Mouse (Mus musculus): ENCODE measurements at regions not wholly inside any gene's neighbourhood (a gene's known extent, or its start where the extent isn't known, plus 50 kb on each side); places are given as distances from the start of the nearest gene placed in this dataset.
A peak's percentile ranks its signal among the peaks of the same experiment; 100 is the strongest.
"Not testable (repeated sequence)": the region's sequence is repeated elsewhere in the genome, so short reads cannot be mapped to it uniquely, and the experiment has no call there.

DNA sequence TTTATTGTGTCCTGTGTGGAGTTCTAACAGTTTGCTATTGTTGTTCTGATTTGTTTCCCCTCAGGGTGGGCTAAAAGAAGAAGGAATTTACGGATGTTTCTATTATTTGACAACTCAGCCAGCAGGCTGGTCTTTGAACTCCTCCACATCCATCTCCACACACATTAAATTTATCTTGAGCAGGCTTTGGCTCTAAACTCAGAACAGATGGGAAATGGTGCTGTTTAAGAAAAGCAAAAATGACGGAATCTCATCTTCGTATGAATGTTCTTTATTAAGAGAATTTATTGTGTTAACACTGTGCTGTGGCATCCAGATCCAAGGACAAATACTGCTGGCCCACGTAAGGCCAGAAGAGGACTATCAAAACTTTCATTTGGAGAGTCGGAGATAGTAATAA lies 140.4 kb upstream of the Pou1f1 start:
- H3K9ac ChIP-seq (ENCODE audit: low read length) = no peak overlapping the region
- 56% methylated on average over 5 of the region's 5 CpGs for WGBS
- no peaks in the 10 kb centered on the region for H3K9me3 ChIP-seq (ENCODE audit: control insufficient read depth, low read length)
- no peaks in the 10 kb centered on the region for H3K4me1 ChIP-seq (ENCODE audit: control insufficient read depth, insufficient read depth, low read length)
- DNase-seq (ENCODE audit: low spot score) (no peak), ATAC-seq (ENCODE audit: insufficient read depth, low FRiP score, low TSS enrichment) (no peak)
- no peak overlapping the region for H3K4me3 ChIP-seq (ENCODE audit: low read depth, low read length)
- no peaks in the 10 kb centered on the region for H3K27me3 ChIP-seq (ENCODE audit: control insufficient read depth, insufficient read depth, low read length)
- H3K36me3 ChIP-seq (ENCODE audit: control insufficient read depth, insufficient read depth, low read length) = no peaks in the 10 kb centered on the region
- no peak overlapping the region for H3K27ac ChIP-seq (ENCODE audit: low read depth, low read length)
- H3K4me2 ChIP-seq (ENCODE audit: low read depth) = no peak overlapping the region

DNA sequence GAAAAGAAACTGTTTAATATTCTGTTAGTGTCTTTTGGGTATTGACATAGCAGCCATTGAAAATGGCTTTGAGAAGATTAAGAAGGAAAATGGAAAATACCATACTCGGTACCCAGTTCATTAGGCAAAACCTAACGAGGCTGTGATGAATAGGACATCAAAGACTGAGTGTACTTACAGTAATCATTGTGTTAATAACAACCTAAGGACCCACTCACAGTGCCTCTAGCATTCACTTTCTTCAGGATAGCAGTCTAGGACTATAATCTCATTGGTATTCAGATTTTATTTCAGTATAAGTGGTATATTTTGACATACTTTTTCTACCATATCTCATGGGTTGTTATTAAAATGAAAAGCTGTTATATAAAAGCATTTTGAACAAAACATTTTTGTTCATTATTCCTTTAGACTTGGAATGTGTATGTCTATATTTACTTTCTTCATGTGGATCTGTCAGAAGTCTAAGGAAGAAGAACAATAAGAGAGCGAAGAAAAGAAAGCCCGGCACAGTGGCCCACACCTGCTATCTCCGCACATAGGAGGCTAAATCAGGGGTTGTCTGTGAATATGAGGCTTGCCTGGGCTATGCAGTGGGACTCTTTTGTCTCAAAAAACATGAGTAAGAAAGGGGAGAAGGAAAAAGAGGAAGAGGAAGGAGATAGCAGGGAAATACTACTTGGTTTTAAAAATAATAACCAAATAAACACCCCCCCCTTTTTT lies 116.2 kb upstream of the Pou1f1 start:
- 82% methylated on average over 5 of the region's 5 CpGs for WGBS
- no peak for ATAC-seq (ENCODE audit: insufficient read depth, low FRiP score, low TSS enrichment)
- H3K27me3 ChIP-seq (ENCODE audit: control insufficient read depth, insufficient read depth, low read length) = no peaks in the 10 kb centered on the region
- DNase-seq (ENCODE audit: low spot score) = no peak
- H3K4me3 ChIP-seq (ENCODE audit: low read depth, low read length) = no peak overlapping the region
- no peak overlapping the region for H3K4me2 ChIP-seq (ENCODE audit: low read depth)
- H3K4me1 ChIP-seq (ENCODE audit: control insufficient read depth, insufficient read depth, low read length) = no peaks in the 10 kb centered on the region
- H3K27ac ChIP-seq (ENCODE audit: low read depth, low read length) = no peak overlapping the region
- H3K9ac ChIP-seq (ENCODE audit: low read length) = no peak overlapping the region
- no peaks in the 10 kb centered on the region for H3K9me3 ChIP-seq (ENCODE audit: control insufficient read depth, low read length)
- no peaks in the 10 kb centered on the region for H3K36me3 ChIP-seq (ENCODE audit: control insufficient read depth, insufficient read depth, low read length)

DNA sequence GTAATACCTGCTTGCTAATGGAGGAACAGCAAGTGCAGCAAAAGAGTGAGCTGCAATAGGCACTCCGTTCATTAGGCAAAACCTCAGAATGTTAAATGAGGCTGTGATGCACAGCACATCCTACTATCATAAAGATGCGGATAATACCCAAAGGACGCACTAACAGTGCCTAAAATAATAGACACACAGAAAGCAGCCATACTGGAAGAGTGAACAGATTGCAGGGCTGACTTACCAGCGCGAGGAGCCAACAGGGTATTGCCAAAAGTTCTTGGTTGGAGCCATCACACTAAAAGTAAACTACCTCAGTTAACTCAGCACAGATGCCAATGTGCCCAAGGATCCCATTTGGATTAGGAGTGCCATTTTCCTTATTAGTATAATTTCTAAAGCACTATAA lies 115.5 kb upstream of the Pou1f1 start:
- Histone ChIP-seq H3K4me2 (ENCODE audit: low read depth) (no peak overlapping the region), H3K36me3 (ENCODE audit: control insufficient read depth, insufficient read depth, low read length) (no peaks in the 10 kb centered on the region), H3K9me3 (ENCODE audit: control insufficient read depth, low read length) (no peaks in the 10 kb centered on the region), H3K4me1 (ENCODE audit: control insufficient read depth, insufficient read depth, low read length) (no peaks in the 10 kb centered on the region), H3K27ac (ENCODE audit: low read depth, low read length) (no peak overlapping the region), H3K9ac (ENCODE audit: low read length) (no peak overlapping the region), H3K27me3 (ENCODE audit: control insufficient read depth, insufficient read depth, low read length) (no peaks in the 10 kb centered on the region), H3K4me3 (ENCODE audit: low read depth, low read length) (no peak overlapping the region)
- no peak for ATAC-seq (ENCODE audit: insufficient read depth, low FRiP score, low TSS enrichment)
- DNase-seq (ENCODE audit: low spot score) = no peak
- 92% methylated on average over 5 of the region's 5 CpGs for WGBS

DNA sequence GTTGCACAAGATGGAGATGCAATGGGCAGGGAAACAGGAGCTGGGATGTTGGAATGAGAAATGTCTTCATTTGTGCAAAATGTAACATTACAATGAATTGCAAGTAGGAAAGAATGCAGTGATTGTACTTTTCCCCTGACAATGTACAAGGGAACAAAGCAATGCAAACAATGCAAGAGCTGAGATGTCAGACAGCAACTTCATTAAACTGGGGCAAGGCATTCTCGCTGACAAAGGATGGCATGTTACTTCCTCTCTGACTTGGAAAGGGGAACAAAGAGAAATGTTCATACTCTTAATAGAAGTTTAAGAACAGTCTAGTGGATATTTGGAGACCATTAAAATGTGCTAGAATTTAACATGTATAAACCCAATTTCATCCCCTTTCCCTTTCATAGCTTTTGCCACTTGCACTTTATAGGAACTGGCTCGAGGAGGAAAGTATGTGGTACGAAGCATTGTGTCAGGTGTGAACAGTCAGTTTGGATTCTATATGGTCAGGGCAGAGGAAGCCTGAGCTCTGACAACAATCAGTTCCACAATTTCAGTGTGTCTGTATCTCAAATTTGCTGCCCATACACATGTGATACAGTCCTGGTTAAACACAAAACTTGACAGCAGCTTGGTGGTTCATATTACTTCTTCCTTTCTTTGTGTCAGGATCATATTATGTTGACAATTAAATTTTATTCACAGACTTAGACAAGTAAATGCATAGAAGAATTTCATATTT lies 114.3 kb upstream of the Pou1f1 start:
- Histone ChIP-seq H3K36me3 (ENCODE audit: control insufficient read depth, insufficient read depth, low read length) (no peaks in the 10 kb centered on the region), H3K9ac (ENCODE audit: low read length) (no peak overlapping the region), H3K27ac (ENCODE audit: low read depth, low read length) (no peak overlapping the region), H3K27me3 (ENCODE audit: control insufficient read depth, insufficient read depth, low read length) (no peaks in the 10 kb centered on the region), H3K4me1 (ENCODE audit: control insufficient read depth, insufficient read depth, low read length) (no peaks in the 10 kb centered on the region), H3K9me3 (ENCODE audit: control insufficient read depth, low read length) (no peaks in the 10 kb centered on the region), H3K4me3 (ENCODE audit: low read depth, low read length) (no peak overlapping the region), H3K4me2 (ENCODE audit: low read depth) (no peak overlapping the region)
- no peak for ATAC-seq (ENCODE audit: insufficient read depth, low FRiP score, low TSS enrichment)
- WGBS = 78% methylated on average over 3 of the region's 3 CpGs
- no peak for DNase-seq (ENCODE audit: low spot score)

DNA sequence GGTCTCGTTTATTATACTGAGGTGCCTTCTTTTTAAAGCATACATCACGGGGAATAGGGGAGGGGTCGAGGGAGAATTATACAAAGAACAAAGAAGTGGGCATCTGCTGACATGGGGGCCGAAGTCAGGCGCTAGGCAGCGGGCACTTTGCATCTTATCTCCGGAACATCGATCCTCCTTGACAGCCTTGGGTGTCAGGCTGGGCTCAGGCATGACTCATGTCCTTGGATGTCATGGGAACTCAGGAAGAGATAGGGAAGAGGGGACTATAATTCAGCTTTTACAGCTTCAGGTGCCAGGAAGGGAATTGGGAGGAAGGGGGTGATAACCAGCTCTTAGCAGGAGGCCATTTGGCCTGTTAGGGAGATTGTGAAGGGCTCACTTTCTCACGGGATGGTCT lies 88.3 kb upstream of the Pou1f1 start:
- not testable (repeated sequence) for H3K36me3 ChIP-seq (ENCODE audit: control insufficient read depth, insufficient read depth, low read length); H3K27me3 ChIP-seq (ENCODE audit: control insufficient read depth, insufficient read depth, low read length); H3K9ac ChIP-seq (ENCODE audit: low read length); DNase-seq (ENCODE audit: low spot score); H3K4me2 ChIP-seq (ENCODE audit: low read depth); ATAC-seq (ENCODE audit: insufficient read depth, low FRiP score, low TSS enrichment); H3K27ac ChIP-seq (ENCODE audit: low read depth, low read length); H3K9me3 ChIP-seq (ENCODE audit: control insufficient read depth, low read length); H3K4me3 ChIP-seq (ENCODE audit: low read depth, low read length); H3K4me1 ChIP-seq (ENCODE audit: control insufficient read depth, insufficient read depth, low read length)
- WGBS = 67% methylated on average over 9 of the region's 9 CpGs

DNA sequence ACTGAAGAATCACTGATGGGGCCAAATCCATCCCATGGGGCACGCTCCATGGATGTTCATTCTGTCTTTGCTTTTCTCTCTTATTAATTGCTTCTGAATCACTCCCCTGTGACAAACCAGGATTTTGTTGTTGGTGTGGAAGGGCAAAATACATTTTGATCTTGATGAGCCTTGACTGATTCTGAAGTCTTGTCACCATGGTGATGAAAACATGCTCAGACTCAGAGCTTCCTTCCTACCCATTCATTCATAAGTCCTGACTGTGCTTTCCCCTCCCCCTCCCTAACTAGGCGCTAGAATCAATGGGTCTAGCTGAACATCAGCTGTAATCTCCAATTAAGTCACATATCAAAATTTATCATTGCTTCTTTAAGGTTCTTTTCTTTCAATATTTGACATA lies 84.2 kb upstream of the Pou1f1 start:
- Histone ChIP-seq H3K4me2 (ENCODE audit: low read depth) (no peak overlapping the region), H3K27me3 (ENCODE audit: control insufficient read depth, insufficient read depth, low read length) (no peaks in the 10 kb centered on the region), H3K4me3 (ENCODE audit: low read depth, low read length) (no peak overlapping the region), H3K9ac (ENCODE audit: low read length) (no peak overlapping the region), H3K9me3 (ENCODE audit: control insufficient read depth, low read length) (no peaks in the 10 kb centered on the region), H3K27ac (ENCODE audit: low read depth, low read length) (no peak overlapping the region), H3K4me1 (ENCODE audit: control insufficient read depth, insufficient read depth, low read length) (no peaks in the 10 kb centered on the region), H3K36me3 (ENCODE audit: control insufficient read depth, insufficient read depth, low read length) (no peaks in the 10 kb centered on the region)
- ATAC-seq (ENCODE audit: insufficient read depth, low FRiP score, low TSS enrichment) (no peak), DNase-seq (ENCODE audit: low spot score) (no peak)
- WGBS = 68% methylated on average over 2 of the region's 2 CpGs

DNA sequence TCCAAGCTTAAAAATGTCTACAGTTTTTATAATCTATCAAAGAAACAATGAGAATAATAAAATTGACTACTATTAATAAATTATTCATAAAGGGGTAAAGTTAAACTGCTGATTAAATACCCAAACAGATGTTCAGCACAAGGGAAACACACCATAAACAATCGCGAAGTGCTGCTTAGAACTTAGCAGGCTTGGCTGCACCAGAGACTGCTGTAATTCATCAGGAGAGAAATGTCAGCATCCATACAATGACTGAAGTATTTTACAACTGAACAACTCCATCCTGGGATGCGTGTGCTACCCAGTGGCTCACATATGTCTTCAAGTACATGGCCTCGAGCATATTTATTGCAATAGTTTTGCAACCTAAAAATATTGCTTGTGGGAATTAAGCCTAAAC lies 78.4 kb upstream of the Pou1f1 start:
- H3K4me3 ChIP-seq (ENCODE audit: low read depth, low read length) = no peak overlapping the region
- H3K27ac ChIP-seq (ENCODE audit: low read depth, low read length) = no peak overlapping the region
- H3K27me3 ChIP-seq (ENCODE audit: control insufficient read depth, insufficient read depth, low read length) = no peaks in the 10 kb centered on the region
- ATAC-seq (ENCODE audit: insufficient read depth, low FRiP score, low TSS enrichment) (peak; percentile 23; the same call in 1 of the 2 replicates), DNase-seq (ENCODE audit: low spot score) (no peak)
- H3K4me1 ChIP-seq (ENCODE audit: control insufficient read depth, insufficient read depth, low read length) = no peaks in the 10 kb centered on the region
- no peak overlapping the region for H3K9ac ChIP-seq (ENCODE audit: low read length)
- no peak overlapping the region for H3K4me2 ChIP-seq (ENCODE audit: low read depth)
- H3K36me3 ChIP-seq (ENCODE audit: control insufficient read depth, insufficient read depth, low read length) = no peaks in the 10 kb centered on the region
- 61% methylated on average over 4 of the region's 4 CpGs for WGBS
- H3K9me3 ChIP-seq (ENCODE audit: control insufficient read depth, low read length) = no peaks in the 10 kb centered on the region

DNA sequence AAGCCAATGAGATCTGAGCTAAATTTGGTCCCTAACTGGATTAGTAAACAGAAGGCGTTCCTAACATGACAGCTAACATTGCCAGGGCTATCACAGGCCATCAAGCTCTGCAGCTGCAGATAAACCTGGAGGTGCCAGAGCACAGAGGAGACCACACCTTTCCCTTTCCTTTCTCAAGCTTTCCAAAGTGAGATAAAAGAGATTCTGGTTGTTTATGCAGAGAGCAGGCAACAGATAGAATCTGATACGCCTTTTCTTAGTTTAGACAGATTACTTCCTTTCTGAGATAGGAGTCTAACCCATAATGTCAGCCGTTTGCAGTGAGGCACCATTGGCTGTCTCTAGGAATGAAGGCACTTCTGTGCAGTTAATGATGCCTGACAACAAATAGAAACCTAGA lies 71.5 kb upstream of the Pou1f1 start:
- WGBS = 81% methylated on average over 3 of the region's 3 CpGs

DNA sequence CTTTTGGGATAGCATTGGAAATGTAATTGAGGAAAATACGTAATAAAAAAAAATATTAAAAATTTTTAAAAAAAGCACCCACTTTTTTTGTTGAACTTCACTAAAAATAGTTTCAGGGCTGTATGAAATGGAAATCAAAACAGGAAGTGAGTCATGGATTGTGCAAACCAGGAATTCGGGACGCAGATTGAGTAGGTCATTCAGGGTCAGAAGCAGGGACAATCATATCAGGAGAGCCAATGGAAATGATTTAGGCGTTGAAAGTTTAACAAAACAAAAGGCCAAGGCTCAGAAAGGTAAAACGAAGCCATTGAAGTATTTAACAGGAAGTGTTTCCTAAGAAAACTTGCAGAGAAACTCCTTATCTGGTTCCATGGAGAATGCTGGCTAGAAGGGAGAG lies 69.6 kb upstream of the Pou1f1 start:
- H3K36me3 ChIP-seq (ENCODE audit: control insufficient read depth, insufficient read depth, low read length) = no peaks in the 10 kb centered on the region
- no peaks in the 10 kb centered on the region for H3K4me1 ChIP-seq (ENCODE audit: control insufficient read depth, insufficient read depth, low read length)
- 74% methylated on average over 5 of the region's 5 CpGs for WGBS
- H3K4me3 ChIP-seq (ENCODE audit: low read depth, low read length) = no peak overlapping the region
- no peak overlapping the region for H3K9ac ChIP-seq (ENCODE audit: low read length)
- ATAC-seq (ENCODE audit: insufficient read depth, low FRiP score, low TSS enrichment) (no peak), DNase-seq (ENCODE audit: low spot score) (no peak)
- no peak overlapping the region for H3K27ac ChIP-seq (ENCODE audit: low read depth, low read length)
- no peaks in the 10 kb centered on the region for H3K27me3 ChIP-seq (ENCODE audit: control insufficient read depth, insufficient read depth, low read length)
- H3K4me2 ChIP-seq (ENCODE audit: low read depth) = no peak overlapping the region
- no peaks in the 10 kb centered on the region for H3K9me3 ChIP-seq (ENCODE audit: control insufficient read depth, low read length)

More for the DNA sequence above, 71.5 kb upstream of the Pou1f1 start:
- no peak overlapping the region for H3K27ac ChIP-seq (ENCODE audit: low read depth, low read length)
- no peaks in the 10 kb centered on the region for H3K27me3 ChIP-seq (ENCODE audit: control insufficient read depth, insufficient read depth, low read length)
- no peaks in the 10 kb centered on the region for H3K36me3 ChIP-seq (ENCODE audit: control insufficient read depth, insufficient read depth, low read length)
- no peak overlapping the region for H3K4me2 ChIP-seq (ENCODE audit: low read depth)
- DNase-seq (ENCODE audit: low spot score) = no peak
- H3K4me3 ChIP-seq (ENCODE audit: low read depth, low read length) = no peak overlapping the region
- ATAC-seq (ENCODE audit: insufficient read depth, low FRiP score, low TSS enrichment) = no peak
- H3K9me3 ChIP-seq (ENCODE audit: control insufficient read depth, low read length) = no peaks in the 10 kb centered on the region
- no peak overlapping the region for H3K9ac ChIP-seq (ENCODE audit: low read length)
- H3K4me1 ChIP-seq (ENCODE audit: control insufficient read depth, insufficient read depth, low read length) = no peaks in the 10 kb centered on the region
